Mouse (Mus musculus): Measurements from ENCODE around the gene Rab3il1. TPM values are rescaled to one million over a fixed set of nuclear protein-coding genes. Genes with fewer than 3 reads are reported as not detected.

Gene Rab3il1
- polyA plus RNA-seq, 1 experiment from 2014 or later, result 245 TPM

GRCm38 (mm10) chr19:10080384-10080783 lies 78.9 kb downstream of the Rab3il1 start:
- Histone ChIP-seq H3K4me2 (no peak overlapping the region), H3K27ac (replicated peaks) (no peak overlapping the region), H3K27me3 (no peaks in the 10 kb centered on the region), H3K9ac (no peak overlapping the region), H3K4me3 (replicated peaks) (no peak overlapping the region), H3K36me3 (replicated peaks) (peaks cover 88% of the 10 kb centered on the region), H3K9me3 (replicated peaks) (no peaks in the 10 kb centered on the region), H3K4me1 (replicated peaks) (no peaks in the 10 kb centered on the region)
- no peak for ATAC-seq (ENCODE audit: insufficient read depth)
- WGBS (ENCODE audit: insufficient replicate concordance), result 82% methylated on average over 7 of the region's 7 CpGs

- Histone ChIP-seq H3K9me3 (replicated peaks) (no peaks in the 10 kb centered on the region), H3K27me3 (no peaks in the 10 kb centered on the region), H3K4me1 (replicated peaks) (no peaks in the 10 kb centered on the region), H3K9ac (no peak overlapping the region), H3K27ac (replicated peaks) (no peak overlapping the region), H3K36me3 (replicated peaks) (peaks cover 87% of the 10 kb centered on the region), H3K4me3 (replicated peaks) (no peak overlapping the region), H3K4me2 (no peak overlapping the region)
- ATAC-seq (ENCODE audit: insufficient read depth), result no peak
- 41% methylated on average over 3 of the region's 3 CpGs for WGBS (ENCODE audit: insufficient replicate concordance)
Observed at GRCm38 (mm10) chr19:10082105-10082504, 80.6 kb downstream of the Rab3il1 start.

GRCm38 (mm10) chr19:10085454-10085853 lies 84.0 kb downstream of the Rab3il1 start:
- H3K4me2 ChIP-seq, result no peak overlapping the region
- no peaks in the 10 kb centered on the region for H3K4me1 ChIP-seq (replicated peaks)
- 79% methylated on average over 9 of the region's 9 CpGs for WGBS (ENCODE audit: insufficient replicate concordance)
- H3K27me3 ChIP-seq, result no peaks in the 10 kb centered on the region
- no peak for ATAC-seq (ENCODE audit: insufficient read depth)
- no peak overlapping the region for H3K9ac ChIP-seq
- H3K4me3 ChIP-seq (replicated peaks), result no peak overlapping the region
- no peak overlapping the region for H3K27ac ChIP-seq (replicated peaks)
- peaks cover 88% of the 10 kb centered on the region for H3K36me3 ChIP-seq (replicated peaks)
- H3K9me3 ChIP-seq (replicated peaks), result no peaks in the 10 kb centered on the region

GRCm38 (mm10) chr19:10086976-10087375 lies 85.5 kb downstream of the Rab3il1 start:
- peaks cover 88% of the 10 kb centered on the region for H3K36me3 ChIP-seq (replicated peaks)
- H3K27me3 ChIP-seq, result no peaks in the 10 kb centered on the region
- no peaks in the 10 kb centered on the region for H3K4me1 ChIP-seq (replicated peaks)
- no peak overlapping the region for H3K9ac ChIP-seq
- H3K4me2 ChIP-seq, result no peak overlapping the region
- H3K9me3 ChIP-seq (replicated peaks), result no peaks in the 10 kb centered on the region
- no peak for ATAC-seq (ENCODE audit: insufficient read depth)
- H3K27ac ChIP-seq (replicated peaks), result no peak overlapping the region
- no peak overlapping the region for H3K4me3 ChIP-seq (replicated peaks)
- 78% methylated on average over 4 of the region's 4 CpGs for WGBS (ENCODE audit: insufficient replicate concordance)

Other genes with a start within 250 kb of the Rab3il1 start
- not detected in 2 replicates for gene Scgb2a2, start 154.1 kb upstream of the Rab3il1 start, polyA plus RNA-seq (2015; fragmentation: Nextera tagmentation; extraction: Ambion mirVana)
- 95.5 and 107 TPM in 2 replicates for gene Incenp, start 102.1 kb upstream of the Rab3il1 start, polyA plus RNA-seq (2015; fragmentation: Nextera tagmentation; extraction: Ambion mirVana)
- gene Fth1, start 21.1 kb upstream of the Rab3il1 start, polyA plus RNA-seq (2015; fragmentation: Nextera tagmentation; extraction: Ambion mirVana), result 3,441 and 3,837 TPM in 2 replicates
- 0.09 and 0.12 TPM in 2 replicates for gene Best1, start within 50 bp of the Rab3il1 start, polyA plus RNA-seq (2015; fragmentation: Nextera tagmentation; extraction: Ambion mirVana)
- 7.6 and 8.9 TPM in 2 replicates for gene Fads3, start 39.9 kb downstream of the Rab3il1 start, polyA plus RNA-seq (2015; fragmentation: Nextera tagmentation; extraction: Ambion mirVana)
- gene Fads2, start 100.1 kb downstream of the Rab3il1 start, polyA plus RNA-seq (2015; fragmentation: Nextera tagmentation; extraction: Ambion mirVana), result 89.7 and 102 TPM in 2 replicates
- gene Fads1, start 181.2 kb downstream of the Rab3il1 start, polyA plus RNA-seq (2015; fragmentation: Nextera tagmentation; extraction: Ambion mirVana), result 73.6 and 80.7 TPM in 2 replicates
- gene Tmem258, start 202.3 kb downstream of the Rab3il1 start, polyA plus RNA-seq (2015; fragmentation: Nextera tagmentation; extraction: Ambion mirVana), result 254 and 296 TPM in 2 replicates
- 136 and 142 TPM in 2 replicates for gene Fen1, start 202.5 kb downstream of the Rab3il1 start, polyA plus RNA-seq (2015; fragmentation: Nextera tagmentation; extraction: Ambion mirVana)
- gene Myrf, start 239.1 kb downstream of the Rab3il1 start, polyA plus RNA-seq (2015; fragmentation: Nextera tagmentation; extraction: Ambion mirVana), result 2.6 and 3.2 TPM in 2 replicates